Mouse (Mus musculus) cerebellum, adult (tissue): Measurements from ENCODE around the gene Tpp2.

ENCODE experiments used
- ATAC-seq: cut with Nextera tagmentation; 2 replicates; pipeline ENCODE4 v1.9.2; 2017; ENCODE audit warnings: mild to moderate bottlenecking, moderate library complexity, mixed read lengths; ENCODE audit not compliant: insufficient number of reproducible peaks, low FRiP score, low TSS enrichment

The Tpp2 gene

DNA sequence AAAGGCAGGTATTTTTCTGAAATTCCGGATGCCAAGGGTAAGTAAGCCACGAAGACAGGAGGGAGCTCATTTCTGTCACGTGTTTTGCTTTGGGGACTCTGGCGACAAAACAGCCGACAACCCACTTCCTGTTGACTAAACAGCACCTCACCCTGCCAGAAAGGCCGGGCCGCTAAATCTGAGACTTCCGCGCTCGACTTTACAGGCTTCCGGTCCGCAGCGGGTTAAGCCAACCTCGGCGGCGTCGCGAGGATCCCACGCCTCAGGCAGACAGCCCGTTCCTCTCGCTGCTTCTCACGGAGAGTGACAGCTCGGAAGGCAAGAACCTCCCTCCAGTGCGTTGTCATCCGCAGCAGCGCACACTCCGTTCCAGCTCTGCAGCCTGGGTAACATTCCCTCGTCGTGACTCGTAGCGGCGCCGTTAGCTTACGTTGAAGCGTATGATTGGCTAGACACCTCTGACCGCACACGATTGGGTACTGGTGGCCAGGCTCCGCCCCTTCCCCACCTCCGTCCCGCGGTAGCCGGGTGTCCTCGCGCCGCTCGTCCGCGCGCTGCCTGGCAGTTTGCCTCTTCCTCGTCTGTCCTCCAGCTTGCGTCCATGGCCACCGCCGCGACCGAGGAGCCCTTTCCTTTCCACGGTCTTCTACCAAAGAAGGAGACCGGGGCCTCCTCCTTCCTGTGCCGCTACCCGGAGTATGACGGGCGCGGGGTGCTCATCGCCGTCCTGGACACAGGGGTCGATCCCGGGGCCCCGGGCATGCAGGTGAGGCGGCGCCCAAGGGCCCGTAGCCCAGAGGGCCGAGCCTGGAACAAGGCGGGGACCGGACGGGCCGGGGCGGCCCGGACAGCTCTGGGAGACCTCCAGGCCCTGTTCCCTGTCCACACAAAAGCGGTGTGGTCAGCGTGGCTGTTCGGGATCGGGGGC, at the start of gene Tpp2:
Tpp2 (plus strand) TSS at position 160 of the 928 bp plus-strand sequence.
- peak; percentile 100 for ATAC-seq

DNA sequence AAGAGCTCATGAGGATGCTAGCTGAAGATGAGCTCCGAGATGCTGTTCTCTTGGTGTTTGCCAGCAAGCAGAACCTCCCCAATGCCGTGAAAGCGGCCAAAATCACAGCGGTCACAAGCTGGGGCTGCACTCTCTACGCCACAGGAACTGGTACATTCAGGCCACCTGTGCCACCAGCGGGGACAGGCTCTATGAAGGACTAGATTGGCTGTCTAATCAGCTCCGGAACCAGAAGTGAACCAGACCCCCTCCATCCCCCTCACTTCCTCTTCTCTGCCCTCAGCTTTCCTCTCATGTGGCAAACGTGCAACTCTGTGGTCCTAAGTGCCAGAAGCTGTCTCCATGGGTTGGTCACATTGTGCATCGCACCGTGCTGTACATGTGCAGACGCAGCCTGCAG, 45.1 kb upstream of the Tpp2 start:
- ATAC-seq: peak; percentile 91

DNA sequence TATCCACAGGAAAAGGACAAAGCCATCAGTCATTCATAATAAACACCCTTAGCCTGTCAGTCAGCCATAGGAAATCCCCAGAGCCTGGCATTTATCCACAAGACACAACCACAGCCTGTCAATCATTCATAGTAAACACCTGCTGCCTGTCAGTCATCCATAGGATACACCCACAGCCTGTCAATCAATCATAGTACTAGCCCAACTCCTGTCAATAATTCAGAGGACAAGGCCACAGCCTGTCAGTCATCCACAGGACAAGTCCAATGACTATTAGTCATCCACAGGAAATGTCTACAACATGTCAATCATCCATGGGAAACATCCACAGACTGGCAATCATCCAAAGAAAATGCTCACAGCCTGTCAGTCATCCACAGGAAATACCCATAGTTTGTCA, 37.7 kb upstream of the Tpp2 start:
- ATAC-seq: no peak

GRCm38 (mm10) chr1:43897131-43897530, 36.3 kb upstream of the Tpp2 start:
- ATAC-seq: no peak

DNA sequence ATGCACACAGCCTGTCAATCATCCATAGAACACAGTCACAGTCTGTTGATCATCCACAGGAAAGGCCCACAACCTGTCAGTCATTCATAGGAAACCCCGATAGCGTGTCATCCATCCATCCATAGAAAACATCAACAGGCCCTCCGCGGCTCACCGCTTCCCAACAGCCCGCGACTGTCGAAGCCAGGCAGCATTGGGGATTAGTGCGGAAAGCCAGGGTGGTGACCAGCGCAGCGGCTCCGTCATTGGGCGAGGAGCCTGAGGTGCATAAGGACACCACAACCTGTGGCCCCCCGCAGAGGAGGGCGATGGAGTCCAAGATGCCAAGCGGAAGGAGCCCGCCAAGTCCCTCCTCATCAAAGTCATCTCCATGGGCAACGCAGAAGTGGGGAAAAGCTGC, 35.5 kb upstream of the Tpp2 start:
- ATAC-seq: no peak

- peak; percentile 93 for ATAC-seq
These were observed 34.3 kb upstream of the Tpp2 start for GRCm38 (mm10) chr1:43898991-43899714.

- no peak for ATAC-seq
These were observed 31.0 kb upstream of the Tpp2 start for GRCm38 (mm10) chr1:43902417-43902816.

- no peak for ATAC-seq
These were observed 30.6 kb upstream of the Tpp2 start for GRCm38 (mm10) chr1:43902855-43903254.

GRCm38 (mm10) chr1:43915428-43915827, 18.0 kb upstream of the Tpp2 start:
- no peak for ATAC-seq

DNA sequence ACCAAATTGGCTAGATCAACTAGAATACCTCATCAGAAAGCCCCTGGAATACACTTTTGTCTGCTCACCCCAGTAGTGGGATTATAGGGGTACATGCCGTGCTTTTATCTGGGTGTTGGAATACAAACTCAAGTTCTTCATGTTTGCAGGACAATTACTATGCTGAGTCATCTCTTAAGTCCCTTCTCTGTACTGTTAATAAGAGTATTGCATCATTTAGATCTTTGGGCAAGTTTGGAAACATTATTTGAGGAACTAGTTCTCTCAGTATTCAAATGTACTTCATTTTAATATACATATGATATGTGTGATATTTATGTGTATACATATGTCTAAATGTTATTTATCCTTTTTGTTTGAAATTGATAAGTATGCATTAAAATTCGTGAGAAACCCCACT, 16.6 kb upstream of the Tpp2 start:
- no peak for ATAC-seq

DNA sequence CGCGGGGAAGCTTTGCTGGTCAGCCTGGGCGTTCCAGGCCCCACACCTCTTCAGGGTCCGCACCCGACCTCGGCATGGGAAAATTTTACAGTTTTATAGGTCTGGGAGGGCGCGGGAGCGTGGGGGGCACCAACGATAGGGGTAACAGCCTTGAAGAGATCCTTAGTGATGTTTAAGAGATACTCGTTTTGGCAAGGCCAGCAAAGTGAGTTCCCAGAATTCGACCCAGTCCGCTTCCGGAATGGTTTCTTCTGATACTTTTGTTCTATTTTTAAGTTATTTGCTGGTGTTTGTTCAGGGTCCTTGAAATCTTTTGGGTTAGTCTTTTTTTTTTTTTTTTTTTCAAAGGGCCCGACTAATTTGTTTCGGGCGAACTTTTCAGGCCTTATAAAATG, 966 bp downstream of the Tpp2 start:
- no peak for ATAC-seq

DNA sequence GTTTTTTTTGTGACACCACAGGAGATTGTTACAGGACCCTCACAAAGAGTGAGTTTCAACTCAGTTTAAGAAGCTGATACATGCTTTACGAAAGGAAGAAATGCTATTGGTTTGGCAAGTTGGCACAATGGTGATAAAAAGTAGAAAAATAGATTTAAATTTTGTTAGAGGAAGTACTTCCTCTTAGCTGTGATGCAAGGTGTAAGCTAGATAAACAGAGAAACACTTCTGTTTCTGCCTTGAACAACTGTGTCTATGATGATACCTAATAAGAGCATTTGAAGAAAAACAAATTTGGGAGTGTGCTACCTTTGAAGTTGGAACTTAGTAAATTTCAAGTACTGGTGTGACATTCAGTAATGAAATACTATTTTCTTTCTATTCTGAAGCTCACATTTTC, 5.9 kb downstream of the Tpp2 start:
- no peak for ATAC-seq

DNA sequence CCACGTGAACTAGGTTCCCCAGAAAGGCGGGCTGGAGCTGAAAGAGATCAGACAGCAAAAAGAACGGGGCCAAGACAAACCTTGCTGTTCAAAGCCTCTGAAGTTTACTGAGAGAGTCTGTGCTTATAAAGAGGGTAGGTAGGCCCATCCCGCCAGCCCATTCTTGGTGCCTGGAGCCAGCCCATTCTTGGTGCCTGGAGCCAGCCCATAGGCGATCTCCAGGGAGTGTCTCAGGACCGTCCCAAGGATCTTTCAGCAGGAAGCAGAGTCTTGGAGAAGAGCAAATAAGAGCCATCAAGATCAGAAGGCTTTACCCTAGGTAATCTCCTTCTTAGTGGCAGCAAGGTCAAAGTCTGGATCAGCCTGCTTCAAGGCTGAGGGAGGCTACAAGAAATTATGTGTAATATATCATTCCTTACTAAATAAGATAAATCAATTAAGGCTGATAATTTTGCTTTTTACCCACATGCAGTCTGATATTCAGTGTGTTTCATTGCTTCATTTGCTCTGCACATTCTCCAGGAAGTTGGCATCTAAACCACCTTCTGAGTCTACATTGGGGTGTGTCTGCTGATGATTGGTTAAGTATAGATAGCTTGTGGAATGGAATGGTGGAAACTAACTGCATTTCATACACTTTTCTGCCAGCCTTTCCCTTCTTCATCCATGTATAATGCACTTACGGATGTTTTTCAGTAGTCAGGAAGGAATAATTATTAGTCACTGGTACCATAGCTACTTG, 8.2 kb downstream of the Tpp2 start:
- no peak for ATAC-seq

GRCm38 (mm10) chr1:43942814-43943213, 9.4 kb downstream of the Tpp2 start:
- no peak for ATAC-seq

DNA sequence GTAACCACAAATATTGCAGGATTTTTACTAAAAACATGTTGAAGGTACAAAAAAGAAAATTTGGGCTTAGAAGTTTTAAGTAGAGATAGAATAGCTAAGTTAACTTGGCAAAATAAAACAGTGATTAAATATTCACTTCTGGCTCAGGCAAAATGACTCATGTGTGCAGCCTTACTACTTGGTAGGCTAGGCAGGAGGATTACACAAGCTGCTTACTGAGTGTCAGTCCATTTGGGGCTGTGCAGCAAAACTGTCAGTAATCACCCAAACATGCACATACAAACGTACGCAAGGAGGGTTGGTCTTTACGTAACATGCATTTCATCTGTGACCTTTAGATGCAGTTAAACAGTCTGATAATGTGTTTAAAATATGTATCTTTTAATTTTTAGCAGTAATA, 20.2 kb downstream of the Tpp2 start:
- no peak for ATAC-seq

GRCm38 (mm10) chr1:43964381-43964780, 30.9 kb downstream of the Tpp2 start:
- no peak for ATAC-seq

DNA sequence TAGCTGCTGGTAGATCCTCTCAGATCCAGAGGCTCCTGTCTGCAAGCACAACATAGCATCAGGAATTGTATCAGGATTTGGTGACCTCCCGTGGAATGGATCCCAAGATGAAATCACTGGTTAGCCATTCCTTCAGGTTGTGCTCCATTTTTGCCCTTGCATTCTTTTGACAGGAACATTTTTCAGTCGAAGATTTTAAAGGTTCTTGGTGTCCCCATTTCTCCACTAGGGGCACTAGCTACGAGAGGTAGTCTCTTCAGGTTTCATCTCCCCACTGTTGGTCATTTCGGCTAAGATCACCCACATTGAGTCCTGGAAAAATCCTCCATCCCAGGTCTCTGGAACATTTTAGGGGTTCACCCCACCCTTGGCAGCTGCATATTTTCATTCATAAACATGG, 33.3 kb downstream of the Tpp2 start:
- no peak for ATAC-seq

- no peak for ATAC-seq
These were observed 35.9 kb downstream of the Tpp2 start for GRCm38 (mm10) chr1:43969361-43969760.

- ATAC-seq: no peak
These were observed 37.6 kb downstream of the Tpp2 start for GRCm38 (mm10) chr1:43971089-43971488.

DNA sequence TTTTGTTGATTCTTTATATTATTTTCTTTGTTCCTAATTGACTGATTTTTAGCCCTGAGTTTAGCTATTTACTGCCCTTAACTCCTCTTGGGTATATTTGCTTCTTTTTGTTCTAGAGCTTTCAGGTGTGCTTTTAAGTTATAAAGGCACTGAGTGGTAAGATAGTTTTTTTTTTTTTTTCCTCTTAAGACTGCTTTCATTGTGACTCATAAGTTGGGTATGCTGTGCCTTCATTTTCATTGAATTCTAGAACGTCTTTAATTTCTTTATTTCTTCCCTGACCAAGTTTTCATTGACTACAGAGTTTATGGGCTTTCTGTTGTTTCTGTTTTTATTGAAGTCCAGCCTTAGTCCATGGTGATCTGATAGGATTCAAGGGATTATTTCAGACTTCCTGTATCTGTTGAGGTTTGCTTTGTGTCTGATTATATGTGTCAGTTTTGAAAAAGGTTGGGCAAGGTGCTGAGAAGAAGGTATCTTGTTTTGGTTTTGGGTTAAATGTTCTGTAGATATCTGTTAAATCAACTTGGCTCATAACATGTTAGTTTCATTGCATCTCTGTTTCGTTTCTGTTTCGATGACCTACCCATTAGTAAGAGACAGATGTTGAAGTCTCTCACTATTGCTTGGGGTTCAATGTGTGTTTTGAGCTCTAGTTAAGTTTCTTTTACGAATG, 63.6 kb downstream of the Tpp2 start:
- no peak for ATAC-seq
